Mouse (Mus musculus): ENCODE results near the gene Rsg1. TPM values are rescaled to one million over a fixed set of nuclear protein-coding genes. Genes with fewer than 3 reads are reported as not detected.

Gene Rsg1
- total RNA-seq, 2 experiments from 2014 or later, result 2.5 to 5.4 TPM

DNA sequence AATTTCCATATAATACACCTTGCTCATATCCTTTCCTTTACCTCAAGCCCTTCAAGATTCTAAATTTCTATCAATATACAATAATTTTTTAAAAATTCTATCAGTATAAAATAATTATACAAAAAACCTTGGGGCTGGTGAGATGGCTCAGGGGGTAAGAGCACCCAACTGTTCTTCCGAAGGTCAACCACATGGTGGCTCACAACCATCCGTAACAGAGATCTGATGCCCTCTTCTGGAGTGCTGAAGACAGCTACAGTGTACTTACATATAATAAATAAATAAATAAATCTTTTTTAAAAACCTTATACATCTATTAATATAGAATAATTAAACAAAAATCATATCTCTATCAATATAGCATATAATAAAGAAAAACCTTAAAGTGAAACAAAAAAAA lies 8.1 kb downstream of the Rsg1 start:
- Histone ChIP-seq H3K27ac (no peak overlapping the region), H3K4me3 (no peak overlapping the region)
- no peak for DNase-seq (ENCODE audit: low spot score in 2 of 2)
- peak; percentile 40 for TF ChIP-seq CTCF (conservative IDR thresholded peaks at IDR 0.05)

DNA sequence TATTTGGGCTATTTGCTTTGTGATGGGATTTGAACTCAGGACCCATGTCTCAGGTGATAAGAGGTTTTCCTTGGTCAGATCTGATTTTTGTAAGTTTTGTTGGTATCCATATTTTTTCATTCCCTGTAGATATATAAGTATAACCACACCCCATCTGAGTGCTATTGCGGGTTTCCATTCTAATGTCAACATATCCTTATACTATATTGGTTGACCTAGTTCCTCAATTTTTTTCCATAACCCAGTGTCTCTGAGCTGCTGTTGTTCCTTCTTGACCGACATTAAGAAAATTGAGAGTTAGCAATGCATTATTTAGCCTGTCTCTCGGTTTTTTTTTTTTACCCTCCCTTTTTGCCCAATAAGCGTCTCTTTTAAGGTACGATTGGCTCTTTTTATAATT lies 9.0 kb downstream of the Rsg1 start:
- DNase-seq (ENCODE audit: low spot score in 2 of 2), result no peak
- TF ChIP-seq CTCF (conservative IDR thresholded peaks at IDR 0.05), result no peak
- H3K4me3 ChIP-seq, result no peak overlapping the region
- H3K27ac ChIP-seq, result no peak overlapping the region

GRCm38 (mm10) chr4:141228687-141229086 lies 14.9 kb downstream of the Rsg1 start:
- TF ChIP-seq CTCF (conservative IDR thresholded peaks at IDR 0.05), result no peak
- DNase-seq (ENCODE audit: low spot score in 2 of 2), result no peak
- H3K4me3 ChIP-seq, result no peak overlapping the region
- no peak overlapping the region for H3K27ac ChIP-seq

GRCm38 (mm10) chr4:141233196-141233595 lies 19.4 kb downstream of the Rsg1 start:
- no peak overlapping the region for H3K27ac ChIP-seq
- no peak for DNase-seq (ENCODE audit: low spot score in 2 of 2)
- no peak for TF ChIP-seq CTCF (conservative IDR thresholded peaks at IDR 0.05)
- H3K4me3 ChIP-seq, result no peak overlapping the region

GRCm38 (mm10) chr4:141235537-141236111 lies 21.9 kb downstream of the Rsg1 start:
- no peak for DNase-seq (ENCODE audit: low spot score in 2 of 2)
- no peak overlapping the region for H3K4me3 ChIP-seq
- no peak overlapping the region for H3K27ac ChIP-seq
- no peak for TF ChIP-seq CTCF (conservative IDR thresholded peaks at IDR 0.05)

DNA sequence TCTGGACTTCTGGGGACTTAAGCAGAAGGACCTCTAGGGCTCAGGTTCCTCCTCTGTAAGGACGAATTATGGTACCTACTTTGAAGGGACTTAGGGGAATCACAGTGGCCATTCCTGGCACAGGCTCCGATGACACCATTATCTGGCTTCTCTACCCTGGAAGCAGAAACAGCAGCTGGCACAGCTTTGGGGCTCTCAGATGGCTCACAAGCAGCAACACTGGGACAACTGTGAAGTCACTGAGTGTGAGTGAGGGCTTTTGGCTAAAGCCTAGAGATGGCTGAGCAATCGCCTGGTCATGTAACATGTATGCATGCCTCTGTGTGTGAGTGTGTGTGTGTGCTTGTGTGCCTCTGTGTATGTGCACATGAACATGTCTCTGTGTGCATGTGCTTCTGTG lies 23.1 kb downstream of the Rsg1 start:
- H3K4me3 ChIP-seq, result no peak overlapping the region
- H3K27ac ChIP-seq, result no peak overlapping the region
- no peak for TF ChIP-seq CTCF (conservative IDR thresholded peaks at IDR 0.05)
- no peak for DNase-seq (ENCODE audit: low spot score in 2 of 2)

DNA sequence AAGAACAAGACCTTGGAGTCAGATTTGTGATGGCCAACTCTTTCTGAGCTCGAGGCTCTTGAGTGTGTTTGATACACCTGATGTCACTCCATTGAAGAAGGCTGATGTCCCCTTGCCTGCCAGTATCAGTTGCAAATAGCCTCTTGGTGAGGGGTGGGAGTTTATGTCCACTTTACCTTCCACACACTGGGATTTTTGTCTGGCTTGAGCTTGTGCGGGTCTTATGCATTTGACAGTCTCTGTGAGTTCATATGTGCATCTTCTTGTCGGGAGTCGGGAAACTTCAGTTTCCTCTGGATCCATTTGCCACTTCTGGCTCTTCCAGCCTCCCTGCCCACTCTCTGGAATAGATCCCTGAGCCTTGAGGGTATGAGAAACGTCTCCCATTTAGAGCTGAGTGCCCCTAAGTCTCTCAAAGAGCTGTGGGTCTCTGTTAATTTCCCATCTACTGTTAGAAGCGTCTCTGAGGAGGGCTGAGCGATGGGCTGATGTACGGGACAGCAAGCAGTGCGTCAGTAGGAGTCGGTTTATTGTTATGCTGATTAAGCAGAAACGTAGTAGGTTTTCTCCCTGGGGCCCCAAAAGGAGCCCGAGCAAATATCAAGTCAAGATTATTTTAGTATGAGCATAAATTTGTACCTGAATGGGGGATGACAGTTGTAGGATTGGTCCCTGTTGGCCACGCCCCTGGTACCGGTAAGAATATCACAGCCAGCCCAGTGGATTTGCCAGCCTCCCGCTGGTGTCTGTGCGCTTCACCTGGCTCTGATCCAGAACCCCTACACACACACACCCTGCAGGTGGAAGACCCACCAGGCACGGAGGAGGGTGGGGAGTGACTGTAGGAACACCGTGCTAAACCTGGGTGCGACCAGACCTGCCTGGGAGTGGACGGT lies 25.0 kb downstream of the Rsg1 start:
- DNase-seq (ENCODE audit: low spot score in 2 of 2), result no peak
- no peak for TF ChIP-seq CTCF (conservative IDR thresholded peaks at IDR 0.05)
- H3K27ac ChIP-seq, result peak overlapping the region; percentile 43; the same call in 1 of the 2 replicates

GRCm38 (mm10) chr4:141239388-141240125 lies 25.8 kb downstream of the Rsg1 start, which contains the start of gene Arhgef19:
Gene Arhgef19 (plus strand): TSS chr4:141239499.
- DNase-seq (ENCODE audit: low spot score in 2 of 2), result peak; percentile 53 to 66
- Histone ChIP-seq H3K4me3 (peak within 1 kb of the TSS; percentile 50), H3K27ac (peak within 1 kb of the TSS; percentile 73; the same call in 1 of the 2 replicates)
- no peak for TF ChIP-seq CTCF (conservative IDR thresholded peaks at IDR 0.05)

More for the DNA sequence above, 25.0 kb downstream of the Rsg1 start:
- H3K4me3 ChIP-seq, result peak overlapping the region; percentile 50

GRCm38 (mm10) chr4:141240617-141241016 lies 26.9 kb downstream of the Rsg1 start:
- DNase-seq (ENCODE audit: low spot score in 2 of 2), result no peak
- peak overlapping the region; percentile 50; the same call in 1 of the 2 replicates for H3K4me3 ChIP-seq
- TF ChIP-seq CTCF (conservative IDR thresholded peaks at IDR 0.05), result no peak
- peak overlapping the region; percentile 73; the same call in 1 of the 2 replicates for H3K27ac ChIP-seq

- no peak for TF ChIP-seq CTCF (conservative IDR thresholded peaks at IDR 0.05)
- no peak overlapping the region for H3K4me3 ChIP-seq
- no peak for DNase-seq (ENCODE audit: low spot score in 2 of 2)
- H3K27ac ChIP-seq, result no peak overlapping the region
These were observed 28.1 kb downstream of the Rsg1 start for GRCm38 (mm10) chr4:141241861-141242260.

GRCm38 (mm10) chr4:141242651-141243241 lies 29.0 kb downstream of the Rsg1 start:
- Histone ChIP-seq H3K4me3 (no peak overlapping the region), H3K27ac (peak overlapping the region; percentile 64)
- DNase-seq (ENCODE audit: low spot score in 2 of 2), result peak in 1 of 2 experiments; percentile 74
- no peak for TF ChIP-seq CTCF (conservative IDR thresholded peaks at IDR 0.05)

DNA sequence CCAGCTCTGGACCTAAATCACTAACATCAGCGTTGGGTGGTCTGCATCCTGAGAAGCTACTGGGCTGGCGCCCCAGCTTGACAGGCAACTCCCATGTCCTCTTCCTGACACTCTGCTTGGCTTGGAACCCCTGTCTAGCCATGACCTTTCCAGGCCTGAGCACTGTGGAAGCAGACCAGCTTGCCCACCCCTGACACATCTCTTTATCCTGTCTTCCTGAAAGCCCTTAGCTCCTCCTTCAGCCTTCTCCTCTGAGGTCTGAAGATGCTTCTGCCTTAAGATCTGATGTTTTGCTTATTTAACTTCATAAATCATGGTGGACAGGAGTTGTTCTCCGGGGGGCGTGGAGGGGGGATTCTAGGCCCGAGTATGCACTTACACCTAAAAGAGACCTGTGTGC lies 29.9 kb downstream of the Rsg1 start:
- peak overlapping the region; percentile 85; the same call in 1 of the 2 replicates for H3K27ac ChIP-seq
- TF ChIP-seq CTCF (conservative IDR thresholded peaks at IDR 0.05), result no peak
- H3K4me3 ChIP-seq, result no peak overlapping the region
- DNase-seq (ENCODE audit: low spot score in 2 of 2), result no peak

All from layer of hippocampus, adult 2 months (tissue).